Mouse (Mus musculus): ENCODE results near the gene Afg1l. TPM values are rescaled to one million over a fixed set of nuclear protein-coding genes. Genes with fewer than 3 reads are reported as not detected.
A peak's percentile ranks its signal among the peaks of the same experiment; 100 is the strongest.

The Afg1l gene
- total RNA-seq, 2 experiments from 2014 or later: 12.1 to 12.4 TPM

- intact Hi-C loops (cut with DNase I): no loop called here
- DNase-seq (ENCODE audit: low spot score in 2 of 2): no peak
These were observed 10.4 kb upstream of the Afg1l start for GRCm38 (mm10) chr10:42488606-42489296.

- intact Hi-C loops (cut with DNase I): no loop called here
- peak in 1 of 2 experiments; percentile 10 for DNase-seq (ENCODE audit: low spot score in 2 of 2)
These were observed 2.4 kb upstream of the Afg1l start for GRCm38 (mm10) chr10:42480719-42481118.

- peak; percentile 9 for DNase-seq (ENCODE audit: low spot score in 2 of 2)
- intact Hi-C loops (cut with DNase I): loop anchor here (1.0 to 5.0 kb wide), 2 partner anchors 25 to 60 kb away; partner anchors contain the start of gene Snx3
These were observed 620 bp downstream of the Afg1l start for GRCm38 (mm10) chr10:42477550-42478340.

GRCm38 (mm10) chr10:42476774-42477475 lies 1.4 kb downstream of the Afg1l start:
- no peak for DNase-seq (ENCODE audit: low spot score in 2 of 2)
- intact Hi-C loops (cut with DNase I): loop anchor here (5.0 kb wide), 1 partner anchor 60 kb away; no protein-coding TSS in a partner anchor

GRCm38 (mm10) chr10:42474946-42475514 lies 3.3 kb downstream of the Afg1l start:
- no peak for DNase-seq (ENCODE audit: low spot score in 2 of 2)
- intact Hi-C loops (cut with DNase I): loop anchor here (5.0 kb wide), 1 partner anchor 58 kb away; no protein-coding TSS in a partner anchor

- intact Hi-C loops (cut with DNase I): no loop called here
- DNase-seq (ENCODE audit: low spot score in 2 of 2): no peak
These were observed 13.6 kb downstream of the Afg1l start for GRCm38 (mm10) chr10:42464805-42465204.

- no peak for DNase-seq (ENCODE audit: low spot score in 2 of 2)
- intact Hi-C loops (cut with DNase I): no loop called here
These were observed 14.1 kb downstream of the Afg1l start for GRCm38 (mm10) chr10:42464224-42464623.

- DNase-seq (ENCODE audit: low spot score in 2 of 2): no peak
- intact Hi-C loops (cut with DNase I): no loop called here
These were observed 20.7 kb downstream of the Afg1l start for GRCm38 (mm10) chr10:42457557-42458191.

GRCm38 (mm10) chr10:42455981-42456380 lies 22.4 kb downstream of the Afg1l start:
- intact Hi-C loops (cut with DNase I): no loop called here
- no peak for DNase-seq (ENCODE audit: low spot score in 2 of 2)

- intact Hi-C loops (cut with DNase I): no loop called here
- no peak for DNase-seq (ENCODE audit: low spot score in 2 of 2)
These were observed 23.7 kb downstream of the Afg1l start for GRCm38 (mm10) chr10:42454690-42455089.

- intact Hi-C loops (cut with DNase I): no loop called here
- no peak for DNase-seq (ENCODE audit: low spot score in 2 of 2)
These were observed 24.1 kb downstream of the Afg1l start for GRCm38 (mm10) chr10:42454266-42454665.

- no peak for DNase-seq (ENCODE audit: low spot score in 2 of 2)
- intact Hi-C loops (cut with DNase I): no loop called here
These were observed 28.7 kb downstream of the Afg1l start for GRCm38 (mm10) chr10:42449672-42450071.

GRCm38 (mm10) chr10:42448371-42448770 lies 30.0 kb downstream of the Afg1l start:
- no peak for DNase-seq (ENCODE audit: low spot score in 2 of 2)

GRCm38 (mm10) chr10:42446145-42446544 lies 32.2 kb downstream of the Afg1l start:
- intact Hi-C loops (cut with DNase I): no loop called here
- peak; percentile 4 to 39 for DNase-seq (ENCODE audit: low spot score in 2 of 2)

More at GRCm38 (mm10) chr10:42448371-42448770, 30.0 kb downstream of the Afg1l start:
- intact Hi-C loops (cut with DNase I): no loop called here

- intact Hi-C loops (cut with DNase I): no loop called here
- DNase-seq (ENCODE audit: low spot score in 2 of 2): no peak
These were observed 41.2 kb downstream of the Afg1l start for GRCm38 (mm10) chr10:42436842-42437805.

- DNase-seq (ENCODE audit: low spot score in 2 of 2): peak in 1 of 2 experiments; percentile 19
- intact Hi-C loops (cut with DNase I): loop anchor here (2.0 to 5.0 kb wide), 2 partner anchors 60 to 161 kb away; partner anchors contain the start of gene Afg1l
These were observed 60.7 kb downstream of the Afg1l start for GRCm38 (mm10) chr10:42417530-42418174.

GRCm38 (mm10) chr10:42415821-42416470 lies 62.4 kb downstream of the Afg1l start:
- no peak for DNase-seq (ENCODE audit: low spot score in 2 of 2)
- intact Hi-C loops (cut with DNase I): loop anchor here (2.0 to 5.0 kb wide), 2 partner anchors 61 to 163 kb away; partner anchors contain the start of gene Afg1l

Data from left cerebral cortex, postnatal 25 days (tissue).